Mouse (Mus musculus) intestine, embryonic 15.5 days (tissue): ENCODE results near the gene Ghrhr. TPM values are rescaled to one million over a fixed set of nuclear protein-coding genes. Genes with fewer than 3 reads are reported as not detected.

ENCODE experiments used
- ATAC-seq: fragments of 200-750 bp; cut with Nextera tagmentation; 2 replicates; pipeline ENCODE4 v1.8.0; 2017; ENCODE audit warnings: moderate TSS enrichment, moderate library complexity
- H3K27ac ChIP-seq: fragments of 300-500 bp; sonication (generic); 2 replicates; pipeline ENCODE4 v1.5.1; 2015; ENCODE audit warnings: mild to moderate bottlenecking, inconsistent platforms
- H3K27me3 ChIP-seq: fragments of 300-500 bp; sonication (generic); replicated peaks from 2 replicates; pipeline ENCODE4 v1.6.1; 2015; ENCODE audit warnings: inconsistent platforms
- H3K36me3 ChIP-seq: fragments of 300-500 bp; sonication (generic); 2 replicates; pipeline ENCODE4 v1.6.1; 2015; ENCODE audit warnings: inconsistent platforms
- H3K4me1 ChIP-seq: fragments of 300-500 bp; sonication (generic); replicated peaks from 2 replicates; pipeline ENCODE4 v1.6.1; 2015; ENCODE audit warnings: inconsistent platforms
- H3K4me2 ChIP-seq: fragments of 300-500 bp; sonication (generic); replicated peaks from 2 replicates; pipeline ENCODE4 v1.6.1; 2015; ENCODE audit warnings: mild to moderate bottlenecking, inconsistent platforms
- H3K4me3 ChIP-seq: fragments of 300-500 bp; sonication (generic); replicated peaks from 2 replicates; pipeline ENCODE4 v1.5.1; 2015; ENCODE audit warnings: inconsistent platforms
- H3K9ac ChIP-seq: fragments of 300-500 bp; sonication (generic); 2 replicates; pipeline ENCODE4 v1.6.1; 2015; ENCODE audit warnings: inconsistent platforms
- H3K9me3 ChIP-seq: fragments of 300-500 bp; sonication (generic); 2 replicates; pipeline ENCODE4 v1.6.1; 2016; ENCODE audit warnings: inconsistent platforms
- WGBS: fragments of 180-500 bp; shearing (Covaris S2); methylation state at CpG from one replicate; pipeline ENCODE4 v1.1.7; 2015; 5-methylcytosine and 5-hydroxymethylcytosine counted together
- polyA plus RNA-seq: library from polyadenylated mRNA; unstranded; fragments of >200 nt; fragmentation: Nextera tagmentation; extraction: Ambion mirVana; gene quantifications from 2 replicates; pipeline ENCODE4 v1.2.1, GENCODE M21; 2015

Gene Ghrhr
- polyA plus RNA-seq, 1 experiment from 2014 or later, result 0.23 TPM

- 19% methylated on average over 1 of the region's 1 CpGs for WGBS
- H3K4me3 ChIP-seq, result no peak overlapping the region
- H3K4me1 ChIP-seq, result 0 out of 2 replicates have a peak, but pooled peaks cover 8% of the 10 kb centered on the region
- ATAC-seq, result peak; percentile 60
- H3K9me3 ChIP-seq, result no peaks in the 10 kb centered on the region
- no peaks in the 10 kb centered on the region for H3K36me3 ChIP-seq
- no peak overlapping the region for H3K27ac ChIP-seq
- H3K27me3 ChIP-seq, result no peaks in the 10 kb centered on the region
- no peak overlapping the region for H3K4me2 ChIP-seq
- no peak overlapping the region for H3K9ac ChIP-seq
Measured at GRCm38 (mm10) chr6:55383897-55384296, 7.8 kb downstream of the Ghrhr start.

GRCm38 (mm10) chr6:55384356-55384951, 8.4 kb downstream of the Ghrhr start:
- Histone ChIP-seq H3K27ac (no peak overlapping the region), H3K4me3 (no peak overlapping the region), H3K4me1 (0 out of 2 replicates have a peak, but pooled peaks cover 8% of the 10 kb centered on the region), H3K27me3 (no peaks in the 10 kb centered on the region), H3K36me3 (no peaks in the 10 kb centered on the region), H3K9me3 (no peaks in the 10 kb centered on the region), H3K9ac (no peak overlapping the region), H3K4me2 (no peak overlapping the region)
- peak; percentile 77 for ATAC-seq
- WGBS, result 57% methylated on average over 5 of the region's 5 CpGs

GRCm38 (mm10) chr6:55388546-55389169, 12.6 kb downstream of the Ghrhr start:
- Histone ChIP-seq H3K27me3 (no peaks in the 10 kb centered on the region), H3K9ac (no peak overlapping the region), H3K27ac (no peak overlapping the region), H3K36me3 (no peaks in the 10 kb centered on the region), H3K9me3 (no peaks in the 10 kb centered on the region), H3K4me3 (no peak overlapping the region), H3K4me2 (no peak overlapping the region), H3K4me1 (0 out of 2 replicates have a peak, but pooled peaks cover 6% of the 10 kb centered on the region)
- 41% methylated on average over 12 of the region's 12 CpGs for WGBS
- no peak for ATAC-seq

GRCm38 (mm10) chr6:55389321-55389720, 13.2 kb downstream of the Ghrhr start:
- no peaks in the 10 kb centered on the region for H3K36me3 ChIP-seq
- H3K27me3 ChIP-seq, result no peaks in the 10 kb centered on the region
- WGBS, result 48% methylated on average over 5 of the region's 5 CpGs
- ATAC-seq, result no peak
- no peak overlapping the region for H3K9ac ChIP-seq
- no peak overlapping the region for H3K4me3 ChIP-seq
- H3K4me1 ChIP-seq, result 0 out of 2 replicates have a peak, but pooled peaks cover 4% of the 10 kb centered on the region
- H3K27ac ChIP-seq, result no peak overlapping the region
- H3K4me2 ChIP-seq, result no peak overlapping the region
- H3K9me3 ChIP-seq, result no peaks in the 10 kb centered on the region

- no peaks in the 10 kb centered on the region for H3K9me3 ChIP-seq
- H3K4me1 ChIP-seq, result peaks cover 12% of the 10 kb centered on the region
- no peaks in the 10 kb centered on the region for H3K27me3 ChIP-seq
- no peak overlapping the region for H3K4me2 ChIP-seq
- H3K36me3 ChIP-seq, result no peaks in the 10 kb centered on the region
- no peak overlapping the region for H3K9ac ChIP-seq
- WGBS, result 31% methylated on average over 4 of the region's 4 CpGs
- no peak overlapping the region for H3K27ac ChIP-seq
- H3K4me3 ChIP-seq, result no peak overlapping the region
- no peak for ATAC-seq
Measured at GRCm38 (mm10) chr6:55391814-55392213, 15.7 kb downstream of the Ghrhr start.

DNA sequence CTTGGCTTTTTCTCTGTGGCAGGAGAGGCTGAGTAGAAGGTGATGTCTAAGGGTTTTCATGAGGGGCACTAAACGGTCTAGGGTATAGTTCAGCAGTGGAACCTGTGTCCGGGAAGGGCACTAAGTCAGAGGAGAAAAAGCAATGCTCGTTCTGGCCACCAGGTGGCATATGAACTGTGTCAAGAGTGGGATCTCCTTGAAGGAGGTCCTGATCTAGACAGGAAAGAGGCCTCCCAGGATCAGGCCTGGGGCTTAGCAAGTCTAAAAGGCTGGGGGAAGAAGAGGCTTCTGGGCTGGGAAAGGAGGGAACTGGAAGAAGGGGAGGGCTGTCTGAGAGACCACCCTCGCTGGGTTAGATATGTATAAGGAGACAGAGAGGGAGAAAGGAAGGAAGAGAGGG, 16.4 kb downstream of the Ghrhr start:
- 6% methylated on average over 4 of the region's 4 CpGs for WGBS
- H3K4me2 ChIP-seq, result no peak overlapping the region
- H3K4me1 ChIP-seq, result peaks cover 15% of the 10 kb centered on the region
- no peaks in the 10 kb centered on the region for H3K36me3 ChIP-seq
- no peaks in the 10 kb centered on the region for H3K9me3 ChIP-seq
- no peak overlapping the region for H3K9ac ChIP-seq
- H3K27ac ChIP-seq, result no peak overlapping the region
- ATAC-seq, result peak; percentile 68
- H3K27me3 ChIP-seq, result no peaks in the 10 kb centered on the region
- H3K4me3 ChIP-seq, result no peak overlapping the region

GRCm38 (mm10) chr6:55394854-55395253, 18.8 kb downstream of the Ghrhr start:
- no peak overlapping the region for H3K9ac ChIP-seq
- no peaks in the 10 kb centered on the region for H3K27me3 ChIP-seq
- no peak for ATAC-seq
- H3K9me3 ChIP-seq, result no peaks in the 10 kb centered on the region
- peaks cover 12% of the 10 kb centered on the region for H3K4me1 ChIP-seq
- no peak overlapping the region for H3K27ac ChIP-seq
- 83% methylated on average over 10 of the region's 10 CpGs for WGBS
- no peak overlapping the region for H3K4me3 ChIP-seq
- no peak overlapping the region for H3K4me2 ChIP-seq
- H3K36me3 ChIP-seq, result no peaks in the 10 kb centered on the region

DNA sequence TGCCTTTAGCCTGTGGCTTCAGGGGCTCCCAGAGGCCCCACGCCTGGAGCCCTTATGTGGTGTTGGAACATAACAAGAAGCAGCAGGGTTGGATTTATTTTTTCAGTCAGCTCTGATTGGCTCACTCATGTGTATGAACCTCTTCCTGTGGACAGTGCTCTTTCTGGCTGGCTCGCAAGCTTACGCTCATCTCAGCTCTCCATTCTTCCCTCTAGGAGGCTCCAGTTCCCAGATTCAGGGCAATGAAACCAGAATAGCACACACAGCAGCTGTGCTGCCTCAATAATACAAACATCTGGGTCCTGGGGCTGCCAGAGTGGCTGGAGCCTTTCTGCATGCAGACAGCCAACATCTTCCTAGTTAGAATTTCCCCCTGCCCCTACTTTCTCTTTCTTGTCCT, 20.1 kb downstream of the Ghrhr start:
- Histone ChIP-seq H3K9me3 (no peaks in the 10 kb centered on the region), H3K27ac (peak overlapping the region; percentile 69), H3K9ac (no peak overlapping the region), H3K27me3 (no peaks in the 10 kb centered on the region), H3K4me1 (peaks cover 12% of the 10 kb centered on the region), H3K4me3 (no peak overlapping the region), H3K36me3 (no peaks in the 10 kb centered on the region), H3K4me2 (peak overlapping the region; percentile 20)
- WGBS, result 26% methylated on average over 3 of the region's 3 CpGs
- ATAC-seq, result peak; percentile 89

GRCm38 (mm10) chr6:55396622-55397041, 20.5 kb downstream of the Ghrhr start:
- H3K4me3 ChIP-seq, result no peak overlapping the region
- H3K9me3 ChIP-seq, result no peaks in the 10 kb centered on the region
- peak; percentile 63 for ATAC-seq
- no peaks in the 10 kb centered on the region for H3K27me3 ChIP-seq
- H3K27ac ChIP-seq, result peak overlapping the region; percentile 69
- peak overlapping the region; percentile 20 for H3K4me2 ChIP-seq
- 60% methylated on average over 11 of the region's 11 CpGs for WGBS
- H3K4me1 ChIP-seq, result peaks cover 12% of the 10 kb centered on the region
- H3K9ac ChIP-seq, result no peak overlapping the region
- no peaks in the 10 kb centered on the region for H3K36me3 ChIP-seq

- H3K4me3 ChIP-seq, result no peak overlapping the region
- no peak for ATAC-seq
- H3K9me3 ChIP-seq, result no peaks in the 10 kb centered on the region
- no peaks in the 10 kb centered on the region for H3K36me3 ChIP-seq
- peaks cover 12% of the 10 kb centered on the region for H3K4me1 ChIP-seq
- WGBS, result 58% methylated on average over 9 of the region's 9 CpGs
- no peak overlapping the region for H3K4me2 ChIP-seq
- H3K27me3 ChIP-seq, result no peaks in the 10 kb centered on the region
- no peak overlapping the region for H3K27ac ChIP-seq
- H3K9ac ChIP-seq, result no peak overlapping the region
Measured at GRCm38 (mm10) chr6:55398869-55399628, 23.0 kb downstream of the Ghrhr start.

GRCm38 (mm10) chr6:55399910-55400309, 23.8 kb downstream of the Ghrhr start:
- Histone ChIP-seq H3K4me1 (peaks cover 12% of the 10 kb centered on the region), H3K4me2 (no peak overlapping the region), H3K27me3 (0 out of 2 replicates have a peak, but pooled peaks cover 3% of the 10 kb centered on the region), H3K9me3 (no peaks in the 10 kb centered on the region), H3K4me3 (no peak overlapping the region), H3K27ac (no peak overlapping the region), H3K9ac (no peak overlapping the region), H3K36me3 (no peaks in the 10 kb centered on the region)
- no peak for ATAC-seq
- WGBS, result 81% methylated on average over 5 of the region's 5 CpGs

DNA sequence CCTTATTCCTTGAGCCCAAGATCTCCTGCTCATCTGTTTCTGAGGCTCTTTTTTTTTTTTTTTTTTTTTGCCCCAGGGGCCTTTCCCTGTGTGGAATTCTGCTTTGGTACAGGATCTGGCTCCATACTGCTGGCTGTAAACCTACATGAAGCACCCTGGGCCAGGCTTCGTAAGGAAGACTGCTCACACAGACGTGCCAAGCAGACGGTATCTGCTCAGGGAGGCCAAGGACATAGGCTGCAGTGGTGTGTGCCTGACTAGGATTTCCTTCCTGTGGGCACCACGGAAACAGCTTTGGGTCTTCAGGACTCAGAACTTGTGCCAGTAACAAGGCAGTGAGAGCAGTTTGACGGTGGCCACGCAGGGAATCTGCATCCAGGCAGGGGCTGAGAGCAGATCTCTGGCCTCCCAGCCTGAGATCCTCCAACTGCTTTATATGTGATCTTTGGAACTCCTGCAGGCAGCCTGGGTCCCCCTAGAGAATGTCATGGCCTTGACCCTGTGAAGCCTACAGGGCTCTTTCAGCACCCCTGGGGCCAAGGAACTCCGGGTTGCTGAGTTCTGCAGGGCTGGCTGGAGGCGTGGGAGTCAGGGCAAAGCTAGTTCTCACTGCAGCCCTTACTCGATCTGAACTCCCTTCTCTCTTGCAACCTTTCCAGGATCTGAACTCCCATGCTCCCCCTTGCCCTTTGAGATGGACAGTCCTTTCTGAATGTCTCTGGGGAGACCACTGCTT, 26.1 kb downstream of the Ghrhr start:
- Histone ChIP-seq H3K4me3 (no peak overlapping the region), H3K27me3 (0 out of 2 replicates have a peak, but pooled peaks cover 3% of the 10 kb centered on the region), H3K36me3 (no peaks in the 10 kb centered on the region), H3K9me3 (no peaks in the 10 kb centered on the region), H3K9ac (no peak overlapping the region), H3K27ac (no peak overlapping the region), H3K4me2 (no peak overlapping the region), H3K4me1 (no peaks in the 10 kb centered on the region)
- 74% methylated on average over 9 of the region's 9 CpGs for WGBS
- no peak for ATAC-seq
